Mouse (Mus musculus): ENCODE data around the gene A1cf. TPM values are rescaled to one million over a fixed set of nuclear protein-coding genes. Genes with fewer than 3 reads are reported as not detected.

A1cf gene
- polyA plus RNA-seq, 1 experiment from 2014 or later, result not detected

DNA sequence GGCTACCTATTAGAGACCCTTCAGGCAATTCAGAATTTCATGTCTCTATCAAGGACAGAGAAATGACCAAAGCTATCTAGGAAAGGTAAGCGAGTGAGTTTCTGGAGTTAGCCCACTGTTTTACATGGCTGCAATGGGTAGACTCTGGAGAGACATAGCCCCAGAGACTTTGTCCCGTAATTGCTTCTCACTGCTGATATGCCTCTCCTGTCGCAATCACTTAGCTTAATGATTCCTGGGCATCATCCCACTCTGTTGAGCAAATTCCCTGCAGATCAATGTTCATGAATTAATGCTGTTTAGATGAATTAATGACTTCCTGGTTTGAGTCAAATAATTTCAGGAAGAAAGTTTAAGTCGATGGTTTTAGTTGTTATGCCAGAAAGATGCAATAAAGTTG is 86.1 kb downstream of the A1cf start:
- no peaks in the 10 kb centered on the region for H3K36me3 ChIP-seq (replicated peaks; ENCODE audit: control insufficient read depth, insufficient read depth, low read depth, low read length)
- H3K4me3 ChIP-seq (ENCODE audit: low read depth, low read length), result no peak overlapping the region
- no peak overlapping the region for H3K4me2 ChIP-seq (ENCODE audit: low read depth, low read length)
- no peak overlapping the region for H3K9ac ChIP-seq (replicated peaks; ENCODE audit: low read length)
- ATAC-seq (replicated peaks; ENCODE audit: insufficient number of reproducible peaks, low FRiP score, low TSS enrichment, low read depth), result no peak
- H3K4me1 ChIP-seq (ENCODE audit: control insufficient read depth, insufficient read depth, low read length), result no peaks in the 10 kb centered on the region
- no peak overlapping the region for H3K27ac ChIP-seq (replicated peaks; ENCODE audit: low read depth, low read length)
- WGBS, result 83% methylated on average over 4 of the region's 4 CpGs
- H3K27me3 ChIP-seq (ENCODE audit: control insufficient read depth, insufficient read depth, low read length), result no peaks in the 10 kb centered on the region
- H3K9me3 ChIP-seq (replicated peaks; ENCODE audit: control insufficient read depth, low read length), result no peaks in the 10 kb centered on the region
- DNase-seq (ENCODE audit: low spot score), result no peak

DNA sequence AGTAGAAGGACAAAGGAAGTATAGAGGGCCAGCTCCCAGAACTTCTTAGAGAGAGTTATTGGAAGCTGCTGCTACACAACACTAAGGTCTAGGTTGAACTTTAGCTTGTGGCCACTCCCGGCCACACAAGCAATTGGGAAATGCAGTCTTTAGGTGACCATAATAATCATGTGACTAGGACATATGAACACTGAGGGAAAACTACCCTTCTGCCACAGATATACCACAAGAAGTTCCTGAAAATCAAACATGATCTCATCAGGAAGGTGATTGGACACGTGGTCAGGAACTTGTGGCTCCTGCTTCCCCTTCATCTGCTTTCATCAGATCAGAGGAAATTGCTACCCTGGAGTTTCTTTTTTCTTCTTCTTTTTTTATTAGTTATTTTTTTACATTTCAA is 87.8 kb downstream of the A1cf start:
- Histone ChIP-seq H3K27me3 (ENCODE audit: control insufficient read depth, insufficient read depth, low read length) (no peaks in the 10 kb centered on the region), H3K9ac (replicated peaks; ENCODE audit: low read length) (no peak overlapping the region), H3K4me3 (ENCODE audit: low read depth, low read length) (no peak overlapping the region), H3K4me2 (ENCODE audit: low read depth, low read length) (no peak overlapping the region), H3K27ac (replicated peaks; ENCODE audit: low read depth, low read length) (no peak overlapping the region), H3K36me3 (replicated peaks; ENCODE audit: control insufficient read depth, insufficient read depth, low read depth, low read length) (no peaks in the 10 kb centered on the region), H3K9me3 (replicated peaks; ENCODE audit: control insufficient read depth, low read length) (no peaks in the 10 kb centered on the region), H3K4me1 (ENCODE audit: control insufficient read depth, insufficient read depth, low read length) (no peaks in the 10 kb centered on the region)
- 81% methylated on average over 2 of the region's 2 CpGs for WGBS
- DNase-seq (ENCODE audit: low spot score) (no peak), ATAC-seq (replicated peaks; ENCODE audit: insufficient number of reproducible peaks, low FRiP score, low TSS enrichment, low read depth) (no peak)

GRCm38 (mm10) chr19:31960434-31960833 is 91.9 kb downstream of the A1cf start:
- Histone ChIP-seq H3K4me2 (ENCODE audit: low read depth, low read length) (no peak overlapping the region), H3K36me3 (replicated peaks; ENCODE audit: control insufficient read depth, insufficient read depth, low read depth, low read length) (no peaks in the 10 kb centered on the region), H3K9ac (replicated peaks; ENCODE audit: low read length) (no peak overlapping the region), H3K27ac (replicated peaks; ENCODE audit: low read depth, low read length) (no peak overlapping the region), H3K4me1 (ENCODE audit: control insufficient read depth, insufficient read depth, low read length) (no peaks in the 10 kb centered on the region), H3K4me3 (ENCODE audit: low read depth, low read length) (no peak overlapping the region), H3K9me3 (replicated peaks; ENCODE audit: control insufficient read depth, low read length) (no peaks in the 10 kb centered on the region), H3K27me3 (ENCODE audit: control insufficient read depth, insufficient read depth, low read length) (no peaks in the 10 kb centered on the region)
- no peak for DNase-seq (ENCODE audit: low spot score)
- ATAC-seq (replicated peaks; ENCODE audit: insufficient number of reproducible peaks, low FRiP score, low TSS enrichment, low read depth), result no peak
- 79% methylated on average over 2 of the region's 2 CpGs for WGBS

DNA sequence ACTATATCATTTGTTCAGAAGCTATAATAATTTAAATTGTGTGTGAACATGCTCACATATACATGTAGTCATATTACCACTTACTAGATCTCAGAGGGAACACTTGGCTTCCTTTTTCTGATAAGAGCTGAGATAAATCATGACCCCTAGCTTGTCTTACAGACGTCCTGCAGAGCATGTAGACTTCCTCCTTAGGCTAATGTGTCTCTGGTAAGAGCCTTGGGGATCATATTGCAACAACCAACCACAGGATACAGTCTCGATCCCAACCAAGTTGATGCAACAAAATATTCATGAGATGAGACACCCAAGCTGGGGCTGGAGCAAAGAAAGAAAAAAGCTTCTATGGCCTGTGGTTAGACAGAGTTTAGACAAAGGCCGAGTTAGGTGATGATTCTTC is 94.6 kb downstream of the A1cf start:
- 47% methylated on average over 3 of the region's 3 CpGs for WGBS
- Histone ChIP-seq H3K4me2 (ENCODE audit: low read depth, low read length) (no peak overlapping the region), H3K36me3 (replicated peaks; ENCODE audit: control insufficient read depth, insufficient read depth, low read depth, low read length) (no peaks in the 10 kb centered on the region), H3K27me3 (ENCODE audit: control insufficient read depth, insufficient read depth, low read length) (no peaks in the 10 kb centered on the region), H3K9ac (replicated peaks; ENCODE audit: low read length) (no peak overlapping the region), H3K27ac (replicated peaks; ENCODE audit: low read depth, low read length) (no peak overlapping the region), H3K4me1 (ENCODE audit: control insufficient read depth, insufficient read depth, low read length) (no peaks in the 10 kb centered on the region), H3K4me3 (ENCODE audit: low read depth, low read length) (no peak overlapping the region), H3K9me3 (replicated peaks; ENCODE audit: control insufficient read depth, low read length) (no peaks in the 10 kb centered on the region)
- DNase-seq (ENCODE audit: low spot score), result no peak
- no peak for ATAC-seq (replicated peaks; ENCODE audit: insufficient number of reproducible peaks, low FRiP score, low TSS enrichment, low read depth)

DNA sequence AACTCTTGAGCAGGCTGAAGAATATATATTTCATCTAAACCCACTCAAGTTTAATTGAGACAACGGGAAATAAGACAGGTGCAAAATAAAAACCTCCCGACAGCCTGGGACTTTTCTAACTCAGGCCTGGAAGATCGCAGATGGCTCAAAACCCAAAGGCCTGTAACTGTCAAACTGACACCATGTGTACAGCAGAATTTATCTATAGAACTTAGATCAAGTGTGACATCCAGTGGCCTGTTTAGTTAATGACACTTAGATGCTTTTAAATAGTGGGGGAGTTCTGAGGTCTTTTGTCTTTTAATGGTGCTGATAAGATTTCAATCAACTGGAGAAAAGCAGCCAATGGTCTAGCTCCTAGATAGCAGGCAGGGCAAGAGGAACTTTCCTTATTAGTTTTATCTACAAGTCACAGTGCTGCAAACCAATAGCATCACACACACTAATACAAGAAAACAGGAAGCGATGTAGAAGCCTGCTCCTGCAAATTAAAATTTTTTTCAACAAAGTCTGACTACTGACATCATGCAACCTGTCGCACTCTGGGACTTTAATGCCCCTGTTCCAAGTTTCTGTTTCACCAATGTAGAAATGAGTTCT is 99.5 kb downstream of the A1cf start:
- Histone ChIP-seq H3K27ac (replicated peaks; ENCODE audit: low read depth, low read length) (no peak overlapping the region), H3K9me3 (replicated peaks; ENCODE audit: control insufficient read depth, low read length) (no peaks in the 10 kb centered on the region), H3K4me3 (ENCODE audit: low read depth, low read length) (no peak overlapping the region), H3K4me2 (ENCODE audit: low read depth, low read length) (no peak overlapping the region), H3K27me3 (ENCODE audit: control insufficient read depth, insufficient read depth, low read length) (no peaks in the 10 kb centered on the region), H3K4me1 (ENCODE audit: control insufficient read depth, insufficient read depth, low read length) (no peaks in the 10 kb centered on the region), H3K36me3 (replicated peaks; ENCODE audit: control insufficient read depth, insufficient read depth, low read depth, low read length) (no peaks in the 10 kb centered on the region), H3K9ac (replicated peaks; ENCODE audit: low read length) (no peak overlapping the region)
- 73% methylated on average over 5 of the region's 5 CpGs for WGBS
- no peak for ATAC-seq (replicated peaks; ENCODE audit: insufficient number of reproducible peaks, low FRiP score, low TSS enrichment, low read depth)
- DNase-seq (ENCODE audit: low spot score), result peak; percentile 30

- DNase-seq (ENCODE audit: low spot score) (no peak), ATAC-seq (replicated peaks; ENCODE audit: insufficient number of reproducible peaks, low FRiP score, low TSS enrichment, low read depth) (no peak)
- no peak overlapping the region for H3K4me3 ChIP-seq (ENCODE audit: low read depth, low read length)
- H3K9me3 ChIP-seq (replicated peaks; ENCODE audit: control insufficient read depth, low read length), result no peaks in the 10 kb centered on the region
- 62% methylated on average over 3 of the region's 3 CpGs for WGBS
- no peaks in the 10 kb centered on the region for H3K4me1 ChIP-seq (ENCODE audit: control insufficient read depth, insufficient read depth, low read length)
- no peak overlapping the region for H3K27ac ChIP-seq (replicated peaks; ENCODE audit: low read depth, low read length)
- H3K36me3 ChIP-seq (replicated peaks; ENCODE audit: control insufficient read depth, insufficient read depth, low read depth, low read length), result no peaks in the 10 kb centered on the region
- no peak overlapping the region for H3K9ac ChIP-seq (replicated peaks; ENCODE audit: low read length)
- H3K27me3 ChIP-seq (ENCODE audit: control insufficient read depth, insufficient read depth, low read length), result no peaks in the 10 kb centered on the region
- H3K4me2 ChIP-seq (ENCODE audit: low read depth, low read length), result no peak overlapping the region
Measured at GRCm38 (mm10) chr19:31971405-31971804, 102.8 kb downstream of the A1cf start.

GRCm38 (mm10) chr19:31971998-31972397 is 103.4 kb downstream of the A1cf start:
- 8% methylated on average over 6 of the region's 6 CpGs for WGBS
- Histone ChIP-seq H3K36me3 (replicated peaks; ENCODE audit: control insufficient read depth, insufficient read depth, low read depth, low read length) (no peaks in the 10 kb centered on the region), H3K4me3 (ENCODE audit: low read depth, low read length) (no peak overlapping the region), H3K27me3 (ENCODE audit: control insufficient read depth, insufficient read depth, low read length) (no peaks in the 10 kb centered on the region), H3K9ac (replicated peaks; ENCODE audit: low read length) (no peak overlapping the region), H3K4me2 (ENCODE audit: low read depth, low read length) (no peak overlapping the region), H3K27ac (replicated peaks; ENCODE audit: low read depth, low read length) (no peak overlapping the region), H3K4me1 (ENCODE audit: control insufficient read depth, insufficient read depth, low read length) (no peaks in the 10 kb centered on the region), H3K9me3 (replicated peaks; ENCODE audit: control insufficient read depth, low read length) (no peaks in the 10 kb centered on the region)
- ATAC-seq (replicated peaks; ENCODE audit: insufficient number of reproducible peaks, low FRiP score, low TSS enrichment, low read depth), result peak; percentile 44; the same call in 1 of the 2 replicates
- peak; percentile 90 for DNase-seq (ENCODE audit: low spot score)

DNA sequence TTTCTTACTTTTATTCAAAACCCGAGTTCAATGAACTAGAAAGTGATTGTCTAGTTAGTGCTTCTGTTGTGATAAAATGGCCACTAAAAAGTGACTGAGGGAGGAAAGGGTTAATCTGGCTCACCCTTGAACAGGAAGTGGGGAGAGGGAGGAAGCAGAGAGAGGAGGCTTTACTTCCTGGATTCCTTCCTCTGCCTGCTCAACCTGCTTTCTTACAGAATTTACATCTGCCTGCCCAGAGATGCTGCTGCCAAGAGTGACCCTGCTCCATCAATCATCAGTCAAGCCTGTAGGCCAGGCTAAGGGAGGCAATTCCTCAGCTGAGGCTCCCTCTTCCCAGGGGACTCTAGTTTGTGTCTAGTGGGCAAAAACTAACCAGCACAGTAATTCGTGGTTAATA is 107.3 kb downstream of the A1cf start:
- WGBS, result 68% methylated on average over 2 of the region's 2 CpGs
- Histone ChIP-seq H3K4me1 (ENCODE audit: control insufficient read depth, insufficient read depth, low read length) (no peaks in the 10 kb centered on the region), H3K4me2 (ENCODE audit: low read depth, low read length) (no peak overlapping the region), H3K9ac (replicated peaks; ENCODE audit: low read length) (no peak overlapping the region), H3K9me3 (replicated peaks; ENCODE audit: control insufficient read depth, low read length) (no peaks in the 10 kb centered on the region), H3K27ac (replicated peaks; ENCODE audit: low read depth, low read length) (no peak overlapping the region), H3K4me3 (ENCODE audit: low read depth, low read length) (no peak overlapping the region), H3K27me3 (ENCODE audit: control insufficient read depth, insufficient read depth, low read length) (no peaks in the 10 kb centered on the region), H3K36me3 (replicated peaks; ENCODE audit: control insufficient read depth, insufficient read depth, low read depth, low read length) (no peaks in the 10 kb centered on the region)
- ATAC-seq (replicated peaks; ENCODE audit: insufficient number of reproducible peaks, low FRiP score, low TSS enrichment, low read depth) (no peak), DNase-seq (ENCODE audit: low spot score) (no peak)

All from embryonic facial prominence, embryonic 11.5 days (tissue).